Mouse (Mus musculus): ENCODE results near the gene Irf4.

The Irf4 gene

GRCm38 (mm10) chr13:30741172-30741571 lies 7.9 kb upstream of the Irf4 start:
- no peak for DNase-seq

- no peak for DNase-seq
Measured at GRCm38 (mm10) chr13:30742411-30742970, 6.5 kb upstream of the Irf4 start.

GRCm38 (mm10) chr13:30745121-30745520 lies 3.9 kb upstream of the Irf4 start:
- no peak for DNase-seq

GRCm38 (mm10) chr13:30747068-30747467 lies 2.0 kb upstream of the Irf4 start:
- DNase-seq: no peak

- DNase-seq: no peak
Measured at GRCm38 (mm10) chr13:30747504-30747903, 1.5 kb upstream of the Irf4 start.

- no peak for DNase-seq
Measured at GRCm38 (mm10) chr13:30748321-30748720, 705 bp upstream of the Irf4 start.

GRCm38 (mm10) chr13:30749557-30750141 lies 623 bp downstream of the Irf4 start:
- no peak for DNase-seq

- no peak for DNase-seq
Measured at GRCm38 (mm10) chr13:30750461-30751303, 1.7 kb downstream of the Irf4 start.

GRCm38 (mm10) chr13:30751304-30751580 lies 2.2 kb downstream of the Irf4 start:
- no peak for DNase-seq

GRCm38 (mm10) chr13:30752581-30753187 lies 3.7 kb downstream of the Irf4 start:
- DNase-seq: no peak

GRCm38 (mm10) chr13:30753441-30753840 lies 4.4 kb downstream of the Irf4 start:
- no peak for DNase-seq

- DNase-seq: no peak
Measured at GRCm38 (mm10) chr13:30754066-30754465, 5.0 kb downstream of the Irf4 start.

- no peak for DNase-seq
Measured at GRCm38 (mm10) chr13:30754825-30755476, 5.9 kb downstream of the Irf4 start.

- no peak for DNase-seq
Measured at GRCm38 (mm10) chr13:30755577-30755976, 6.6 kb downstream of the Irf4 start.

- DNase-seq: no peak
Measured at GRCm38 (mm10) chr13:30755998-30756639, 7.1 kb downstream of the Irf4 start.

- DNase-seq: no peak
Measured at GRCm38 (mm10) chr13:30757264-30757900, 8.4 kb downstream of the Irf4 start.

GRCm38 (mm10) chr13:30758789-30759381 lies 9.9 kb downstream of the Irf4 start:
- DNase-seq: no peak

- no peak for DNase-seq
Measured at GRCm38 (mm10) chr13:30760374-30761090, 11.5 kb downstream of the Irf4 start.

GRCm38 (mm10) chr13:30761151-30761631 lies 12.2 kb downstream of the Irf4 start:
- no peak for DNase-seq

GRCm38 (mm10) chr13:30762224-30762623 lies 13.2 kb downstream of the Irf4 start:
- DNase-seq: no peak

Data from cerebellum, postnatal 36 days (tissue).